8 mouse cellular contexts compared by ENCODE assay signal in genomic region chr8:69774503-69775148, GRCm38 (mm10). TPM values are rescaled to one million over a fixed set of nuclear protein-coding genes. Genes with fewer than 3 reads are reported as not detected.
A peak's percentile ranks its signal among the peaks of the same experiment; 100 is the strongest.
DNase-seq lines count a peak whose midpoint lies in the region; ATAC-seq and TF ChIP-seq lines count a peak whose summit lies in the region.

Gm20422 (minus strand) TSS chr8:69774886.

- under 1% methylated on average over 41 of the region's 41 CpGs for WGBS in forebrain, embryonic 15.5 days
- under 1% methylated on average over 41 of the region's 41 CpGs for WGBS in lung, adult 2 months

- H3K27me3 ChIP-seq in forebrain, embryonic 15.5 days: no peaks in the 10 kb centered on the region

- peak within 1 kb of the TSS; percentile 55 for H3K4me2 ChIP-seq in forebrain, embryonic 15.5 days (replicated peaks)

- peak; percentile 95 for DNase-seq in ES-E14 (ENCODE audit: low read depth, low spot score)
- peak; percentile 93 for DNase-seq in cerebellum, adult 11-12 months
- peak; percentile 85 for DNase-seq in heart, postnatal 25 days (ENCODE audit: low spot score)
- DNase-seq in layer of hippocampus, adult 18-20 months (ENCODE audit: low spot score in 2 of 2): peak; percentile 86 to 95
- DNase-seq in lung, adult 2 months: peak; percentile 88
- peak; percentile 78 to 90 for DNase-seq in thymus, adult 18-20 months

- TF ChIP-seq CTCF in lung, adult 2 months (IDR thresholded peaks at IDR 0.05; ENCODE audit: insufficient read depth, low read length): no peak

- in situ Hi-C loops in ES-E14 (cut with MboI; ENCODE audit: low sequenced_read_pairs in 2 of 2, unreplicated experiment in 2 of 2): no loop called here

- no peaks in the 10 kb centered on the region for H3K9me3 ChIP-seq in ES-E14 (ENCODE audit: control insufficient read depth, insufficient read depth, low read depth, low read length)
- no peaks in the 10 kb centered on the region for H3K9me3 ChIP-seq in forebrain, embryonic 15.5 days

- H3K4me1 ChIP-seq in ES-E14 (ENCODE audit: control insufficient read depth in 2 of 2, insufficient read depth in 2 of 2, low read length in 2 of 2, poor library complexity in 1 of 2): peaks cover 2 to 8% of the 10 kb centered on the region in 2 experiments; a peak in 3 of 4 replicates
- H3K4me1 ChIP-seq in forebrain, embryonic 15.5 days: peaks cover 33% of the 10 kb centered on the region
- peaks cover 4% of the 10 kb centered on the region for H3K4me1 ChIP-seq in lung, adult 2 months (ENCODE audit: control insufficient read depth, insufficient read depth, low read length)

- peak; percentile 99 for ATAC-seq in forebrain, embryonic 15.5 days (replicated peaks)
- ATAC-seq in neutrophil, adult 5-6 weeks (ENCODE audit: extremely low read depth, insufficient number of reproducible peaks, low FRiP score, poor library complexity, severe bottlenecking): peak; percentile 99

- intact Hi-C loops in heart, postnatal 25 days (cut with DNase I): no loop called here

- H3K9ac ChIP-seq in ES-E14 (ENCODE audit: insufficient read depth, low read depth, low read length, poor library complexity, severe bottlenecking): peak within 1 kb of the TSS; percentile 94
- H3K9ac ChIP-seq in forebrain, embryonic 15.5 days (replicated peaks): peak within 1 kb of the TSS; percentile 92

- peak within 1 kb of the TSS; percentile 95 for H3K27ac ChIP-seq in ES-E14 (ENCODE audit: insufficient read depth, low read depth, low read length, poor library complexity, severe bottlenecking)
- H3K27ac ChIP-seq in forebrain, embryonic 15.5 days (replicated peaks): peak within 1 kb of the TSS; percentile 99

- H3K4me3 ChIP-seq in ES-E14 (ENCODE audit: insufficient read depth in 1 of 2, low read depth in 1 of 2, low read length in 2 of 2, poor library complexity in 1 of 2, severe bottlenecking in 1 of 2): peak within 1 kb of the TSS; percentile 86 to 87
- H3K4me3 ChIP-seq in forebrain, embryonic 15.5 days: peak within 1 kb of the TSS; percentile 64
- peak within 1 kb of the TSS; percentile 93 for H3K4me3 ChIP-seq in lung, adult 2 months (replicated peaks; ENCODE audit: extremely low read depth, low read depth, low read length)

- 0 out of 2 replicates have a peak, but pooled peaks cover 2% of the 10 kb centered on the region for H3K36me3 ChIP-seq in ES-E14 (ENCODE audit: control insufficient read depth, insufficient read depth, low read length, poor library complexity, severe bottlenecking)
- no peaks in the 10 kb centered on the region for H3K36me3 ChIP-seq in forebrain, embryonic 15.5 days

- peak; percentile 98 for TF ChIP-seq POLR2A in lung, adult 2 months (IDR thresholded peaks at IDR 0.05; ENCODE audit: borderline replicate concordance, extremely low read depth, low read depth, low read length)

TF ChIP-seq in ES-E14, 5 proteins besides CTCF, POLR2A, EP300 and RAD21:
- TF ChIP-seq CHD2 (IDR thresholded peaks at IDR 0.05; ENCODE audit: low read depth, low read length): 0 out of 2 replicates have a peak, but pooled peaks have one; percentile 55
- no peak for TF ChIP-seq ZNF384 (IDR thresholded peaks at IDR 0.05; ENCODE audit: low read depth, low read length)
- no peak for TF ChIP-seq ZC3H11A (IDR thresholded peaks at IDR 0.05; ENCODE audit: borderline replicate concordance, low read depth, low read length)
- TF ChIP-seq MAFK (IDR thresholded peaks at IDR 0.05; ENCODE audit: insufficient read depth, low read depth, low read length): no peak
- TF ChIP-seq HCFC1 (IDR thresholded peaks at IDR 0.05; ENCODE audit: borderline replicate concordance, insufficient read depth, low read length): peak; percentile 68; the same call in 1 of the 2 replicates

RNA-seq across cellular contexts. Expression of gene Gm20422, which starts in this region (rescaled TPM):
- total RNA-seq in ES-E14 (2012; rRNA removed): not detected in 2 replicates
- 0.61 TPM in 1 of 2 replicates, not detected in the other for polyA plus RNA-seq in forebrain, embryonic 15.5 days (2015; fragmentation: Nextera tagmentation; extraction: Ambion mirVana)
- total RNA-seq in heart, postnatal 25 days (2021): 1 to 10 TPM; 1.2 to 1.8 TPM
- total RNA-seq in layer of hippocampus, adult 18-20 months (2021): 1 to 10 TPM in 1 of 2 experiments, under 1 TPM in 1; 0.91 to 3.0 TPM
- polyA plus RNA-seq in lung, adult 2 months (2012; rRNA removed): 0.80 and 1.5 TPM in 2 replicates
- total RNA-seq in neutrophil, adult 5-6 weeks (2017): not detected in 2 replicates

Comparison
In these comparisons a context has a peak if more than half of its experiments do, and no peak if none do; other contexts are left out.
1. Peak in every context shown above with its lines: DNase-seq, ATAC-seq, H3K4me3 ChIP-seq and H3K27ac ChIP-seq.
2. Peak in DNase-seq, H3K4me3 ChIP-seq, H3K27ac ChIP-seq and H3K9ac ChIP-seq in ES-E14; RNA of the gene not detected or under 1 TPM.
3. Peak in ATAC-seq, H3K4me3 ChIP-seq, H3K27ac ChIP-seq, H3K9ac ChIP-seq and H3K4me2 ChIP-seq in forebrain, embryonic 15.5 days; RNA of the gene not detected or under 1 TPM.
4. Peak in ATAC-seq in neutrophil, adult 5-6 weeks; RNA of the gene not detected or under 1 TPM.